Comparison of ENCODE assay signal across 23 mouse cellular contexts in genomic region chr5:62842955-62843730, GRCm38 (mm10). TPM values are rescaled to one million over a fixed set of nuclear protein-coding genes. Genes with fewer than 3 reads are reported as not detected.
"Had no signal": no experiment of that assay in that cellular context is flagged by ENCODE, and none has a peak within 500 bp of the region (broad histone marks: within the 10 kb centered on the region; RNA-seq: fewer than 3 reads in every experiment).

No protein-coding gene starts in this region.

- ATAC-seq: hindbrain, embryonic 16.5 days; inflammation-experienced regulatory T-cells, adult 6 months; intestine, embryonic 15.5 days; intestine, postnatal 0 days; liver, embryonic 12.5 days had no signal

- DNase-seq: gastrocnemius, postnatal 14 days; gastrocnemius, postnatal 36 days; heart, adult 18-20 months; heart, postnatal 10 days; heart, postnatal 4 days; kidney, adult 18-20 months; kidney, adult 8-10 months; kidney, postnatal 10 days; kidney, postnatal 25 days; kidney, postnatal 4 days; left cerebral cortex, postnatal 4 days had no signal

RNA-seq across cellular contexts. Expression of gene Dthd1, which starts 29.5 kb away (rescaled TPM):
- total RNA-seq: gastrocnemius, adult 18-20 months; gastrocnemius, adult 8-10 months; gastrocnemius, postnatal 14 days; gastrocnemius, postnatal 36 days; heart, adult 8-10 months; heart, postnatal 10 days; heart, postnatal 25 days; heart, postnatal 4 days; left cerebral cortex, adult 2 months; left cerebral cortex, postnatal 14 days; liver, adult 2 months had no signal
